Comparison of ENCODE assay signal across 18 mouse cellular contexts in genomic region chr7:131467312-131467711, GRCm38 (mm10). TPM values are rescaled to one million over a fixed set of nuclear protein-coding genes. Genes with fewer than 3 reads are reported as not detected.
DNase-seq lines count a peak whose midpoint lies in the region; ATAC-seq lines count a peak whose summit lies in the region.
"Had no signal": no experiment of that assay in that cellular context is flagged by ENCODE, and none has a peak within 500 bp of the region (broad histone marks: within the 10 kb centered on the region; RNA-seq: fewer than 3 reads in every experiment).

No protein-coding gene starts in this region.

- H3K27ac ChIP-seq in midbrain, embryonic 11.5 days (ENCODE audit: low read depth, low read length): no peak overlapping the region
- no peak overlapping the region for H3K27ac ChIP-seq in midbrain, embryonic 14.5 days (replicated peaks; ENCODE audit: low read depth, low read length)

- DNase-seq in heart, adult 11 months: peak; percentile 52
- DNase-seq in heart, adult 8-10 months (ENCODE audit: low spot score): no peak
- peak; percentile 54 for DNase-seq in midbrain, embryonic 11.5 days (ENCODE audit: low spot score, missing footprints)
- DNase-seq in midbrain, embryonic 14.5 days: no peak
- DNase-seq: adrenal gland, adult 2 months; adrenal gland, adult 8-10 months; adrenal gland, postnatal 10 days; adrenal gland, postnatal 14 days; adrenal gland, postnatal 25 days; adrenal gland, postnatal 36 days; B cell, adult 2 months; cerebellum, adult 11 months; cerebellum, adult 11-12 months; cerebellum, adult 18-20 months had no signal

- H3K36me3 ChIP-seq in midbrain, embryonic 11.5 days (ENCODE audit: control insufficient read depth, insufficient read depth, low read length): no peaks in the 10 kb centered on the region
- H3K36me3 ChIP-seq in midbrain, embryonic 14.5 days (ENCODE audit: control insufficient read depth, insufficient read depth, low read length): no peaks in the 10 kb centered on the region
- H3K36me3 ChIP-seq: G1E had no signal

- H3K4me3 ChIP-seq in midbrain, embryonic 11.5 days (ENCODE audit: low read depth, low read length): no peak overlapping the region
- H3K4me3 ChIP-seq in midbrain, embryonic 14.5 days (replicated peaks; ENCODE audit: low read depth, low read length): no peak overlapping the region

- peaks cover 22% of the 10 kb centered on the region for H3K4me1 ChIP-seq in midbrain, embryonic 11.5 days (ENCODE audit: control insufficient read depth, insufficient read depth, low read length)
- peaks cover 8% of the 10 kb centered on the region; the same call in 1 of the 2 replicates for H3K4me1 ChIP-seq in midbrain, embryonic 14.5 days (ENCODE audit: control insufficient read depth, insufficient read depth, low read length)

- no peak overlapping the region for H3K4me2 ChIP-seq in midbrain, embryonic 11.5 days
- H3K4me2 ChIP-seq in midbrain, embryonic 14.5 days (ENCODE audit: low read length): no peak overlapping the region

- H3K9ac ChIP-seq in midbrain, embryonic 11.5 days (ENCODE audit: low read length): no peak overlapping the region
- no peak overlapping the region for H3K9ac ChIP-seq in midbrain, embryonic 14.5 days (replicated peaks; ENCODE audit: low read length)

- ATAC-seq in midbrain, embryonic 11.5 days (ENCODE audit: low FRiP score): no peak
- ATAC-seq in midbrain, embryonic 14.5 days (ENCODE audit: low FRiP score, low TSS enrichment): no peak
- ATAC-seq: activated CD4-positive, CD25-positive, alpha-beta regulatory T cell, adult 4 months; CD4-positive, CD25-positive, alpha-beta regulatory T cell, adult 4 months; Patski had no signal

- H3K27me3 ChIP-seq in midbrain, embryonic 11.5 days (ENCODE audit: control insufficient read depth, insufficient read depth, low read length): peaks cover 5% of the 10 kb centered on the region; the same call in 1 of the 2 replicates
- no peaks in the 10 kb centered on the region for H3K27me3 ChIP-seq in midbrain, embryonic 14.5 days (ENCODE audit: control insufficient read depth, insufficient read depth, low read length)

- H3K9me3 ChIP-seq in midbrain, embryonic 11.5 days (ENCODE audit: control insufficient read depth, low read length): no peaks in the 10 kb centered on the region
- no peaks in the 10 kb centered on the region for H3K9me3 ChIP-seq in midbrain, embryonic 14.5 days (ENCODE audit: control insufficient read depth, low read length)
- H3K9me3 ChIP-seq: G1E had no signal

- WGBS in midbrain, embryonic 11.5 days: 91% methylated on average over 3 of the region's 3 CpGs
- WGBS in midbrain, embryonic 14.5 days: 93% methylated on average over 3 of the region's 3 CpGs

RNA-seq across cellular contexts. Expression of gene Acadsb, which starts 56.9 kb away (rescaled TPM):
- total RNA-seq in heart, adult 8-10 months (2022): 100 to 1,000 TPM; 230 to 262 (median 243) TPM
- 91.0 and 107 TPM in 2 replicates for polyA plus RNA-seq in midbrain, embryonic 11.5 days (2014; fragmentation: Nextera tagmentation; extraction: Ambion mirVana)
- polyA plus RNA-seq in midbrain, embryonic 14.5 days (2014; fragmentation: Nextera tagmentation; extraction: Ambion mirVana): 99.3 and 125 TPM in 2 replicates

RNA-seq across cellular contexts. Expression of gene Ikzf5, which starts 57.0 kb away (rescaled TPM):
- total RNA-seq in heart, adult 8-10 months (2022): 10 to 100 TPM; 34.3 to 41.0 (median 36.3) TPM
- polyA plus RNA-seq in midbrain, embryonic 11.5 days (2014; fragmentation: Nextera tagmentation; extraction: Ambion mirVana): 27.8 and 31.9 TPM in 2 replicates
- 15.6 and 22.8 TPM in 2 replicates for polyA plus RNA-seq in midbrain, embryonic 14.5 days (2014; fragmentation: Nextera tagmentation; extraction: Ambion mirVana)

Comparison
In these comparisons a context has a peak if more than half of its experiments do, and no peak if none do; other contexts are left out.
1. DNase-seq: peak in heart, adult 11 months (single experiment) and midbrain, embryonic 11.5 days (single experiment); none in heart, adult 8-10 months (single experiment) and midbrain, embryonic 14.5 days (single experiment).